Mouse (Mus musculus) stomach, embryonic 16.5 days (tissue): Measurements from ENCODE around the gene Vwa5b1. TPM values are rescaled to one million over a fixed set of nuclear protein-coding genes. Genes with fewer than 3 reads are reported as not detected.

Source experiments
- ATAC-seq: fragments of 200-750 bp; cut with Nextera tagmentation; 2 replicates; pipeline ENCODE4 v1.8.0; 2017; ENCODE audit warnings: moderate number of reproducible peaks, moderate TSS enrichment; ENCODE audit not compliant: insufficient read depth, low FRiP score
- H3K27ac ChIP-seq: fragments of 300-500 bp; sonication (generic); 2 replicates; pipeline ENCODE4 v1.5.1; 2014; ENCODE audit warnings: low read length
- H3K27me3 ChIP-seq: fragments of 300-500 bp; sonication (generic); 2 replicates; pipeline ENCODE4 v1.6.1; 2014; ENCODE audit warnings: low read length, control low read depth, mixed read lengths; ENCODE audit not compliant: control insufficient read depth, insufficient read depth
- H3K36me3 ChIP-seq: fragments of 300-500 bp; sonication (generic); 2 replicates; pipeline ENCODE4 v1.6.1; 2014; ENCODE audit warnings: low read length; ENCODE audit not compliant: control insufficient read depth, insufficient read depth
- H3K4me1 ChIP-seq: fragments of 300-500 bp; sonication (generic); 2 replicates; pipeline ENCODE4 v1.6.1; 2014; ENCODE audit warnings: low read length, control low read depth, mixed read lengths; ENCODE audit not compliant: control insufficient read depth, insufficient read depth
- H3K4me2 ChIP-seq: fragments of 300-500 bp; sonication (generic); 2 replicates; pipeline ENCODE4 v1.6.1; 2014; ENCODE audit warnings: low read depth, low read length, mixed read lengths
- H3K4me3 ChIP-seq: fragments of 300-500 bp; sonication (generic); replicated peaks from 2 replicates; pipeline ENCODE4 v1.5.1; 2014; ENCODE audit warnings: mild to moderate bottlenecking, low read length
- H3K9ac ChIP-seq: fragments of 300-500 bp; sonication (generic); 2 replicates; pipeline ENCODE4 v1.6.1; 2014; ENCODE audit warnings: low read length
- H3K9me3 ChIP-seq: fragments of 300-500 bp; sonication (generic); replicated peaks from 2 replicates; pipeline ENCODE4 v1.6.1; 2016; ENCODE audit warnings: low read length, control low read depth; ENCODE audit not compliant: control insufficient read depth
- WGBS: fragments of 180-500 bp; shearing (Covaris S2); extraction: QIAGEN DNeasy Blood & Tissue Kit; methylation state at CpG from one replicate; pipeline ENCODE4 v1.1.7; 2014; 5-methylcytosine and 5-hydroxymethylcytosine counted together
- polyA plus RNA-seq: library from polyadenylated mRNA; unstranded; fragments of >200 nt; fragmentation: Nextera tagmentation; extraction: Ambion mirVana; gene quantifications from 2 replicates; pipeline ENCODE4 v1.2.1, GENCODE M21; 2015

The Vwa5b1 gene
- polyA plus RNA-seq, 1 experiment from 2014 or later, result 0.34 TPM

DNA sequence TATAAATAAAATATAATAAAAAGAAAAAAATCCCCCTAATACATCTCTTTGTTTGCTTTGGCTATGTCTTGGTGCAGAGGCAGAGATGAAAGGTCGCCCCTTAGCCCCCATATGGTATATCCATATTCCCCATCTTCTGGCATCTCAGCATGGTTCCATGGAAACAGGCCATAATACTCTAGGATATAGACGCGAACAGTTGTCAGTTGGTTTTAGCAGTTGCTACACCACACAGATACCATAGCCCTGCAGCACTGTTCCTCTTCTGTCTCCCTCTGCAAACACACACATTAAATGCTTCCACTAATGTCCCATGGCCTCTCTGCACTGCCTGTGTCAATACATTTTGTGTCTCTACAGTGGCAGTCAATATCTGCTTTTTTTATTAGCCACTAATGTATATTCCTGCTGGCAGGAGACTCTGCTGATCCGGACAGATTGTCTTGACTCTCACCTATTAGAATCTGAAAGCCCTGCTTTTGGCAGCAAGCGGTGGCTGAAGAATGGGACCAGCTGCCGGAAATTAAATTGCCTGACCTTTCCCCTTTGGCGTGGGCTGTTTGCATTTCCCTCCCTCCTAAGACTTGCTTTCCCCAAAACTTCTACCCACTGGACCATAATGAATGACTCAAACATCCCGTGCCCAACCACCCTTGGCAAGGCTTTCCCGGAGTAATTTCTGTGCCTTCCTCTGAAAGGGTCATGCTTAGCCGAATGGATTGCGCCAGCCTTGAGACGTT lies 39.1 kb downstream of the Vwa5b1 start:
- H3K4me3 ChIP-seq, result no peak overlapping the region
- ATAC-seq, result no peak
- H3K27ac ChIP-seq, result no peak overlapping the region
- H3K27me3 ChIP-seq, result no peaks in the 10 kb centered on the region; the same call in 1 of the 2 replicates
- no peaks in the 10 kb centered on the region for H3K36me3 ChIP-seq
- H3K4me2 ChIP-seq, result no peak overlapping the region
- H3K4me1 ChIP-seq, result no peaks in the 10 kb centered on the region
- no peaks in the 10 kb centered on the region for H3K9me3 ChIP-seq
- 60% methylated on average over 12 of the region's 12 CpGs for WGBS
- H3K9ac ChIP-seq, result no peak overlapping the region

DNA sequence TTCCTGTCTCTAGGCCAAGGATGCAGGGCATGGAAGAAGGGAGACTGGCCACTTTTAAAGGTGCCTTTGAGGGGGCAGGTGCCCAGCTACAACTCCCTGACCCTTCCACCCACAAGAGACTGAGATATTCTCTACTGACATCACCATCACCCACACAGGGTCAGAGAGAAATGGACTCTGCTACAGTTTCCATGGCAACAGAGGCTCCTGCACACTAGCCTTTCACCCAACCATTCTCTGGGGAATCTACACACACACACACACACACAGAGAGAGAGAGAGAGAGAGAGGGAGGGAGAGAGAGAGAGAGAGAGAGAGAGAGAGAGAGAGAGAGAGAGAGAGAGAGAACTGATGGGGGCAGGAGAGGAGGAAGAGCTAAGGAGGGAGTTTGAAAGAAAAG lies 50.7 kb downstream of the Vwa5b1 start:
- Histone ChIP-seq H3K36me3 (no peaks in the 10 kb centered on the region), H3K9me3 (no peaks in the 10 kb centered on the region), H3K9ac (no peak overlapping the region), H3K27ac (no peak overlapping the region), H3K4me1 (no peaks in the 10 kb centered on the region), H3K27me3 (no peaks in the 10 kb centered on the region), H3K4me3 (no peak overlapping the region), H3K4me2 (no peak overlapping the region)
- ATAC-seq, result no peak

- Histone ChIP-seq H3K9ac (no peak overlapping the region), H3K4me2 (no peak overlapping the region), H3K4me3 (no peak overlapping the region), H3K27me3 (no peaks in the 10 kb centered on the region), H3K4me1 (no peaks in the 10 kb centered on the region), H3K36me3 (no peaks in the 10 kb centered on the region), H3K27ac (no peak overlapping the region), H3K9me3 (no peaks in the 10 kb centered on the region)
- no peak for ATAC-seq
- 57% methylated on average over 4 of the region's 4 CpGs for WGBS
Measured at GRCm38 (mm10) chr4:138582446-138582845, 53.2 kb downstream of the Vwa5b1 start.

DNA sequence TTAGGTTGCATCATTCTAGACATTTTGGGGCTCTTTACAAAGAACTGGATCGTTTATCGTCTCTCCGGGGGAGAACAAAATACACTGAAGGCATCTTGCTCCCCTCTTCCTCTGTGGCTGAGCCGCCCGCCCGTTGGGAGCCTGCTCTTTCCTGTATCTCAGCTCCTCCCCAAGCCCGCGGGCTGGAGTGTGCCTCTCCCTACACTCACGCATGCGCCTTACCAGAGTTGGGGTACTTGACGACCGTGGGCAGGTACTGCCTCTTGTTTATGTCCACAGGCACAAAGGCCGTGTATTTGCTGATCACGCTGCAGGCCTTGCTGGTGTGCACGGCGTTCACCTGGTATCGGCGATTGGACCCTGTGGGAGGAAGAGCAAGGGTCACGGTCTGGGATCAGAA lies 57.3 kb downstream of the Vwa5b1 start:
- Histone ChIP-seq H3K27me3 (no peaks in the 10 kb centered on the region), H3K4me2 (no peak overlapping the region), H3K4me3 (no peak overlapping the region), H3K36me3 (no peaks in the 10 kb centered on the region), H3K27ac (no peak overlapping the region), H3K4me1 (no peaks in the 10 kb centered on the region), H3K9me3 (no peaks in the 10 kb centered on the region), H3K9ac (no peak overlapping the region)
- no peak for ATAC-seq
- 60% methylated on average over 19 of the region's 19 CpGs for WGBS

GRCm38 (mm10) chr4:138576661-138577060 lies 59.0 kb downstream of the Vwa5b1 start:
- Histone ChIP-seq H3K4me1 (no peaks in the 10 kb centered on the region), H3K27me3 (no peaks in the 10 kb centered on the region), H3K9me3 (no peaks in the 10 kb centered on the region), H3K4me3 (no peak overlapping the region), H3K27ac (no peak overlapping the region), H3K9ac (no peak overlapping the region), H3K4me2 (no peak overlapping the region), H3K36me3 (no peaks in the 10 kb centered on the region)
- WGBS, result 48% methylated on average over 4 of the region's 4 CpGs
- ATAC-seq, result no peak

DNA sequence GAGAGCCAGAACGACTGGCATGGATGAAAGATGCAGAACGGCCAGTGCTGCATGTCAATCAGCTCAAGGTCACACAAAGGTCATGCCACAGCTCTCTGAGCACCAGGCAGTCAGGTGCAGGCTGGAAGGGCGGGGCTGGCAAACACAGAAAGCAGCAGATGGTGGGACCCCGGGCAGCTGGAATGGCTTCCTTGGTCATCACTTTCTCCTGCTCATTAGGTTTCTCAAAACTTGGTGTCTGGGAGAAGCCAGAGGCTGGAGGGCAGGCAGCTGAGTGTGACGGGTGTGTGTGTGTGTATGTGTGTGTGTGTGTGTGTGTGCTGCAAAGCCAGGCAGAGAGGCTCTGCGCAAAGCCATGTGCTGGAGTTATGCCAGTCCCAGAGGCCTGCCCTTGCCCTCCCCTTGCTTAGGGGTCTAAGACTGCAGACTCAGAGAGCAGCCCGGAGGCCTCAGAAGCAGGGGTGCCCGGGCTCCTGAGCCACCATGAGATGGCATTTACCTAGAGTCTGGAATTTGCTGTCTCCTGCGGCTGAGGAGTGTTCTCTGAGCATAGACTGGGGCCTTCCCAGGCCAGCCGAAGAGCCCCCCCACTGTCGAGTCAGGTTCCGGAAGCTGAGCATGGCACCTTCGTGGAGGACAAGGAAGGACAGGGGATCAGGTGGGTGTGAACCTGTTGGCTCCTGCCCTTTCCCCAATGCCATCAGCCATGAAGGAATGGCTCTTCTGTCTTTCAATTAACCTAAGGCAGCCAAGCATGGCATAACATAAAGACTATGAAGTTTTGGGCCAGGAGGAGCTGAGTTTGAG lies 60.7 kb downstream of the Vwa5b1 start:
- no peak overlapping the region for H3K9ac ChIP-seq
- no peak overlapping the region for H3K27ac ChIP-seq
- no peaks in the 10 kb centered on the region for H3K4me1 ChIP-seq
- H3K27me3 ChIP-seq, result no peaks in the 10 kb centered on the region
- no peaks in the 10 kb centered on the region for H3K36me3 ChIP-seq
- no peak overlapping the region for H3K4me3 ChIP-seq
- ATAC-seq, result peak; percentile 11; the same call in 1 of the 2 replicates
- no peaks in the 10 kb centered on the region for H3K9me3 ChIP-seq
- WGBS, result 60% methylated on average over 13 of the region's 13 CpGs
- no peak overlapping the region for H3K4me2 ChIP-seq

GRCm38 (mm10) chr4:138569928-138570327 lies 65.8 kb downstream of the Vwa5b1 start:
- peak; percentile 30; the same call in 1 of the 2 replicates for ATAC-seq
- 40% methylated on average over 11 of the region's 11 CpGs for WGBS
- H3K4me3 ChIP-seq, result no peak overlapping the region

GRCm38 (mm10) chr4:138568275-138568674 lies 67.4 kb downstream of the Vwa5b1 start:
- H3K4me2 ChIP-seq, result no peak overlapping the region
- 83% methylated on average over 2 of the region's 2 CpGs for WGBS
- no peak overlapping the region for H3K4me3 ChIP-seq
- H3K9ac ChIP-seq, result no peak overlapping the region
- H3K36me3 ChIP-seq, result no peaks in the 10 kb centered on the region
- no peak for ATAC-seq
- H3K27ac ChIP-seq, result no peak overlapping the region
- H3K9me3 ChIP-seq, result no peaks in the 10 kb centered on the region
- H3K27me3 ChIP-seq, result no peaks in the 10 kb centered on the region
- H3K4me1 ChIP-seq, result no peaks in the 10 kb centered on the region

More at GRCm38 (mm10) chr4:138569928-138570327, 65.8 kb downstream of the Vwa5b1 start:
- no peaks in the 10 kb centered on the region for H3K4me1 ChIP-seq
- H3K27me3 ChIP-seq, result no peaks in the 10 kb centered on the region
- H3K9me3 ChIP-seq, result no peaks in the 10 kb centered on the region
- H3K27ac ChIP-seq, result no peak overlapping the region
- H3K36me3 ChIP-seq, result no peaks in the 10 kb centered on the region
- H3K4me2 ChIP-seq, result no peak overlapping the region
- no peak overlapping the region for H3K9ac ChIP-seq

- Histone ChIP-seq H3K27ac (no peak overlapping the region), H3K36me3 (no peaks in the 10 kb centered on the region), H3K9me3 (no peaks in the 10 kb centered on the region), H3K4me1 (no peaks in the 10 kb centered on the region), H3K9ac (no peak overlapping the region), H3K4me2 (no peak overlapping the region), H3K4me3 (no peak overlapping the region), H3K27me3 (no peaks in the 10 kb centered on the region)
- peak; percentile 78 for ATAC-seq
- WGBS, result 11% methylated on average over 8 of the region's 8 CpGs
Measured at GRCm38 (mm10) chr4:138561986-138562385, 73.7 kb downstream of the Vwa5b1 start.
